Mouse (Mus musculus): ENCODE measurements around the gene Rmi1.
"Not testable (repeated sequence)": the region's sequence is repeated elsewhere in the genome, so short reads cannot be mapped to it uniquely, and the experiment has no call there.

Rmi1 gene

GRCm38 (mm10) chr13:58400576-58400975 is 1.5 kb upstream of the Rmi1 start:
- DNase-seq (ENCODE audit: extremely low spot score, low read depth, low spot score): no peak

DNA sequence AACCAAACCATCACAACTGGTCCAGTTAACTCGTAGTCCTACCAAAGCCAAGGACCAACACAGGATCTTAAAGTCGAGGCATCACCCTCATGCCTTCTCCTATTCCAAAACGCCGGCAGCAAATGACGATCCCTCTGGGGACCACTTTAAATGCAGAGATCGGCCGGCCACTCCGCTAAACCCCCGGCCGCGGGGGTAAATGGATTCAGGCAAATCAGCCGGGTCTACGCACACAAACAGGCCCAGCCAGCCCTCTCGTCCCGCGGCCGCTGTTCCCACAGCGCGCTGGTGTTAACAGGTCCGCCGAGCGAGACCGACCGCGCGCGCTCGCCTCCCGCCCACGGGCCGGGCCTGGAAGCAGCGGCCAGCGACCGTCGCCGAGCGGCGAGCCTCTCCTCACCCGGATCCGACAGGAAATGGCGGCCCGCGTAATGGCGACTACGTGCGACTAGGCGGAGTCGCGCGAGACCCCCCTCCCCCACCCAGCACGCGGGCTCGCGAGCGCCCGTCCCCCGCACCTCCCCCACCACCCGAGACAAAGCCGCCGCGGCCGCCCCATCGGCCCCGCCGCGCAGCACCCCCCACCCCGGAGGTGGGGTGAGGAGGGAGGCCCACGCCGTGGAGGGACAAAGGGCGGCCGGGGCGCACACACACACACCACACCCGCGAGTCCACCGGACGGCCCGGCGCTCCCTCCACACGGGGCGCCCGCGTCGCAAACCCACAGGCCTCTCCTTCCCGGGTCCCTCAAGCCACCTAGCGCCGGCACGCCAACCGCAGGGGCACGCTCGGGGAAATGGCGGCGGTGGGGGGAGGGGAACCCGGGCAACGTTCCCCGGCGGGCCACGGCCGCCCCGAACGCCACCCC is 679 bp upstream of the Rmi1 start:
- no peak for DNase-seq (ENCODE audit: extremely low spot score, low read depth, low spot score)

- DNase-seq (ENCODE audit: extremely low spot score, low read depth, low spot score): no peak
Measured at GRCm38 (mm10) chr13:58402744-58403110, 679 bp downstream of the Rmi1 start.

DNA sequence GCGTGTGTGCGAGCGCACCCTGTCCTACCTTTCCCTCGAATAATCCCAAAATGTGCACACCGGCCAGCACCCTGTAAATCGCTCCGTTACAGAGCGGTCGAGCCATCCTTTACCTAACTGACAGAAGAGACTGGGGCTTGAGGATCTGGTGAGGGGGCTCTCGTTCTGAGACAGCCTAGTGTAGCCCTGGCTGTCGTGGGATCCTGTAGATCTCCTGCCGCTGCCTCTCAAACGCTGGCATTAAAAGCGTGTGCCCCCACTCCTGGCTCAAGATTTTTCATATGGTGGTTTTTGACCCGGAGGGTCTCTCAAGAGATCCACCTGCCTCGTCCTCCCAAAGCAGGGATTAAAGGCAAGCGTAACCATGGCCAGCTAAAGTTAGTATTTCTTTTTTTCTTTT is 1.2 kb downstream of the Rmi1 start, which contains the start of gene Hnrnpk:
Hnrnpk (minus strand) TSS at position 101 of the 400 bp plus-strand sequence.
- not testable (repeated sequence) for DNase-seq (ENCODE audit: extremely low spot score, low read depth, low spot score)

DNA sequence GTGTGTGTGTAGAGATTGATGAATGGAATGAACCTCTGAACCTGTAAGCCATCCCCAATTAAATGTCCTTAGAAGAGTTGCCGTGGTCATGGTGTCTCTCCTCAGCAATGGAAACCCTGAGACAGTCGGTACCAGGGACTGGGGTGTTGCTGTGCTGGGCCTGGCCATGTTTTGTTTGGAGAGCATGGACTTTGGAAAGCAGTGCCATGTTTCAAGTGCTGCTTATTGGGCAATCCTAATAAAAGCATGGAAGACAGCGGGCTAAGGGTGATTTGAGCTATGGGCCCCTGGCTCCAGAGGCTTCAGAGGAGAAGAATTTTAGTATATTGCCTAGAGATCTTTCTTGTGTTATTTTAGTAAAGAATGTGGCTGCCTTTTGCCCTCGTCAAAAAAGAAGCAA is 9.0 kb downstream of the Rmi1 start:
- no peak for DNase-seq (ENCODE audit: extremely low spot score, low read depth, low spot score)

DNA sequence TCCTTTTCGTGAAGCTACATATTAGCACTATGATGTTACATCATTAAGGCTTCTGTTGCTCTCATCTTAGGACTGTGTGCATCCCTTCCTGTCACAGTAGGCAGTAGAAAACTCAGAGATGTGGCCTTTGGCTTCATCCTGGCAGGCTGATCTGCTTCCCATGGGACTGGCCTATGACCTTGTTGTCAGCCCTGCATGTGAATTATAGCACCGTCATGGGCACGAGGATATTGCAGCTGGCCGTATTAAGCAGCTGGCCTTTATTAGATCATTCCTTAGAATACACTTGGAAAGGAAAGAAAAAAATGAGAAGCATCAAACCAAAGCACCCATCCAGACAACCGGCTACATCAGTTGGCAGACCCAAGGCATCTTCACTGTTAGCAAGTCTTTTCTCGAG is 13.3 kb downstream of the Rmi1 start:
- DNase-seq (ENCODE audit: extremely low spot score, low read depth, low spot score): no peak

DNA sequence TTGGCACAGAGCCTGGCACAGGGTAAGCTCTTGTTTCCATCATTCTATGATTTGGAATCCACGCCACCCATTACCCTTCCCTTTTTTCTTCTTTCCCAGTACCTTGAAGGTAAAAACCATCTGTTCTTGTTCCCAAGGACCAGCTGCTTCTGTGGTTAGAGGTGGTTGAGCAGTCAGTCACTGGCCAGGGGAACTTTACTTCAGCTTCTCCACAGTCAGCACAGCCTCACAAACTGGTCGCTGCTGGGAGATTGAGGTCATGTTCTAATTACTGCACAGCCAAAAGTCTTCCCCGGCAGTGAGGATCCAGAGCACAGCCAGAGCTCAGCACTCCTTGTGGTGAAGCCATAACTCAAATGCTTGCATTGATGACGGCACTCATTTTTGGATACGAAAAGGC is 13.8 kb downstream of the Rmi1 start:
- DNase-seq (ENCODE audit: extremely low spot score, low read depth, low spot score): no peak

- no peak for DNase-seq (ENCODE audit: extremely low spot score, low read depth, low spot score)
Measured at GRCm38 (mm10) chr13:58418656-58419055, 16.6 kb downstream of the Rmi1 start.

DNA sequence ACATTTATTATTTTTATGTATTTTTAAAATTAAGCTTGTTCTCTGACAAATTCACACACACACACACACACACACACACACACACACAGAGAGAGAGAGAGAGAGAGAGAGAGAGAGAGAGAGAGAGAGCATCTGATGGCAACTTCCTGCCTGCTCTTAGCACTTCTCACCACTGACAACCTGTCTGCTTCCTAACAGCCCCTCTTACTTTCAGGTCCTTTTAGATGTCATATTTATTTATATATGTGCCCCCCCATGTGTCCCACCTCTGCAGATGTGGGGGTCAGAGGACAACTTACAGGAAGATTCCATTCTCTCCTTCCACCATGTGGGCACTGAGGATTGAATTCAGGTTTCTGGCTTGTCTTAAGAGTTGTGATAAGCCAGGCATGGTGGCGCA is 17.2 kb downstream of the Rmi1 start:
- DNase-seq (ENCODE audit: extremely low spot score, low read depth, low spot score): no peak

- DNase-seq (ENCODE audit: extremely low spot score, low read depth, low spot score): no peak
Measured at GRCm38 (mm10) chr13:58421026-58421425, 19.0 kb downstream of the Rmi1 start.

- DNase-seq (ENCODE audit: extremely low spot score, low read depth, low spot score): no peak
Measured at GRCm38 (mm10) chr13:58422242-58422641, 20.2 kb downstream of the Rmi1 start.

DNA sequence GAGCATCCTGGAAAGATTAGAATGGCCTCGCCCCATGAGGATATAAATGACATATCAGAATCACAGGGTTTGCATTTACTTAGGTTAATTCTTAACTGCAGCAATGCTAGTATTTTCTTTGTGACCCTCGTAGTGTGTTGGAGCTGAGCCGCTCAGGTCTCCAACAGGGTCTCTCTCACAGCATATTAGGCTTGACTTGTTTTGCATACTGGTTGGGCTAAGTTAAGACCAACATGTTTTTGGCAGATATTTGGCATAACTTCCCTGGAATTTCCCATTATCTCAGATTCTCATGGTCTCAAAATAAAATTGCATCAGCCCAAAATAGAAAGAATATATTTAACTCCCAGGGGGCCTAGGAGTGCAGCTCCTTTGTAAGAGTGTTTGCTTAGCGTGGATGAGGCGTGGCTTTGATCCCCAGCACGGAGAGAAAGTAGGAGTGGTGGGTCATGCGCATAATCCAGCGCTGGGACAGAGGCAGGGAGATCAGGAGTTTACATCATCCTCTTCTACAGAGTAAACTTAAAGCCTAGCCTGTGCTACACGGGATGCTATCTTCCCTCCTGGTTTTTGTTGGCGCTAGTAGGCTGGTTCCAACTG is 21.1 kb downstream of the Rmi1 start:
- no peak for DNase-seq (ENCODE audit: extremely low spot score, low read depth, low spot score)

DNA sequence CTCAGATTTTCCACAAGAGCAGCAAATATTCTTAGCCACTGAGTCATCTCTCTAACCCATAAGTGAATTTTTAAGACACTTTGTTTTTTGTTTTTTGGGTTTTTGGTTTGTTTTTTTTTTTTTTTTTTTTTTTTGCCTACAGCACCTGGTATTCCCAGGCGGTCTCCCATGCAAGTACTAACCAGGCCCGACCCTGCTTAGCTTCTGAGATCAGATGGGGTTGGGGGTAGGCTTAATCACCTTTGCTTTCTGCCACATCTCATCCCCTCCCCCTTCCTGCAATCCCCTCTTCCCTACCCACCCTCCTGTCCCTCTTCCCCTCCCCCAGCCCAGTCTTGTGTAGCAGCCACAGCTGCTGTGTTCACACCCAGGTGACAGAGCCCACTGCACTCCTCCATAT is 37.7 kb downstream of the Rmi1 start:
- DNase-seq (ENCODE audit: extremely low spot score, low read depth, low spot score): no peak

GRCm38 (mm10) chr13:58443326-58443725 is 41.3 kb downstream of the Rmi1 start:
- no peak for DNase-seq (ENCODE audit: extremely low spot score, low read depth, low spot score)

DNA sequence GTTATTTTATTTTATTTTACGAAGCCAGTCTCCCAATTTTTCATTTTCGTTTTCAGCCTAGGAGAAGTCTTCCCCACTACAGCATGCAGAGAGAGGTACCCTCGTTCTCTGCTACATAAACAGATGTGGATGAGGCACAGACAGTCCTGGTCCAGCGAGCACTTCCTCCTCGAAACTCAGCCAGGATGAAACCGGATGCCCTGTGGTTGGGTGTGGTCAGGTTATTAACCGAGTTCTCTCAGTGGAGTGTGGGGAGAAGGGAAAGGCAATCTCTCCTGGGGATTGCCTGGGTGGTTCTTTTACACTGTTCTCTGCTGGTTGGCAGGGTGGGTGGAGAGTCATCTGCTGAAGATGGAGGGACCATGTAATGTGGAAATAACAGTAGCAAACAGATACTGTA is 41.7 kb downstream of the Rmi1 start:
- no peak for DNase-seq (ENCODE audit: extremely low spot score, low read depth, low spot score)

- no peak for DNase-seq (ENCODE audit: extremely low spot score, low read depth, low spot score)
Measured at GRCm38 (mm10) chr13:58446541-58446940, 44.5 kb downstream of the Rmi1 start.

GRCm38 (mm10) chr13:58450459-58451182 is 48.6 kb downstream of the Rmi1 start:
- DNase-seq (ENCODE audit: extremely low spot score, low read depth, low spot score): no peak

DNA sequence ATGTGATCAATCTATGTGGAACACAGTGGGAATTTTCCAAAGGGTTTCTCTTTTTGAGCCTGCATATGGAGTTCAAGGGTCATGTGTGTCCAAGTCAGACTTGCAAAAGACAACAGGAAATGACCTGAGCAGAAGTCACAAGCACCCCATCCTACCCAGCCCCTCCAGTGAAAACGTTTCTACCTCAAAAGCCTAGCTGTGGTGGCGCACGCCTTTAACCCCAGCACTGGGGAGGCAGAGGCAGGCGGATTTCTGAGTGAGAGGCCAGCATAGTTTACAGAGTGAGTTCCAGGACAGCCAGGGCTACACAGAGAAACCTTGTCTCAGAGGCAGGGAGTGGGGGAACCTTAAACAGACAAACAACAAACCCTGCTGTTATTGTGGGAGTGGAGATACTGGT is 50.2 kb downstream of the Rmi1 start:
- DNase-seq (ENCODE audit: extremely low spot score, low read depth, low spot score): no peak

- DNase-seq (ENCODE audit: extremely low spot score, low read depth, low spot score): no peak
Measured at GRCm38 (mm10) chr13:58452651-58453413, 50.8 kb downstream of the Rmi1 start.

- no peak for DNase-seq (ENCODE audit: extremely low spot score, low read depth, low spot score)
Measured at GRCm38 (mm10) chr13:58453541-58453940, 51.5 kb downstream of the Rmi1 start.

- DNase-seq (ENCODE audit: extremely low spot score, low read depth, low spot score): no peak
Measured at GRCm38 (mm10) chr13:58456547-58456946, 54.5 kb downstream of the Rmi1 start.
